Mouse (Mus musculus): ENCODE measurements around the gene Tas2r125.
"Not testable (repeated sequence)": the region's sequence is repeated elsewhere in the genome, so short reads cannot be mapped to it uniquely, and the experiment has no call there.

Tas2r125 gene

GRCm38 (mm10) chr6:132909351-132909750 is at the start of gene Tas2r125:
TSS of gene Tas2r125 (plus strand) at chr6:132909651.
- DNase-seq (ENCODE audit: low spot score), result no peak

GRCm38 (mm10) chr6:132867708-132868107 is 41.7 kb upstream of the Tas2r125 start, which contains the start of gene Tas2r110:
TSS of gene Tas2r110 (plus strand) at chr6:132868008.
- no peak for DNase-seq (ENCODE audit: low spot score)

- DNase-seq (ENCODE audit: low spot score), result no peak
These were observed 16.7 kb upstream of the Tas2r125 start, which contains the start of gene Tas2r113 for GRCm38 (mm10) chr6:132892711-132893110. TSS of gene Tas2r113 (plus strand) at chr6:132893011.

GRCm38 (mm10) chr6:132941376-132941775 is 31.9 kb downstream of the Tas2r125 start:
- not testable (repeated sequence) for DNase-seq (ENCODE audit: low spot score)

GRCm38 (mm10) chr6:132950802-132951201 is 41.4 kb downstream of the Tas2r125 start, which contains the start of gene Tas2r129:
TSS of gene Tas2r129 (plus strand) at chr6:132951102.
- DNase-seq (ENCODE audit: low spot score), result no peak

DNA sequence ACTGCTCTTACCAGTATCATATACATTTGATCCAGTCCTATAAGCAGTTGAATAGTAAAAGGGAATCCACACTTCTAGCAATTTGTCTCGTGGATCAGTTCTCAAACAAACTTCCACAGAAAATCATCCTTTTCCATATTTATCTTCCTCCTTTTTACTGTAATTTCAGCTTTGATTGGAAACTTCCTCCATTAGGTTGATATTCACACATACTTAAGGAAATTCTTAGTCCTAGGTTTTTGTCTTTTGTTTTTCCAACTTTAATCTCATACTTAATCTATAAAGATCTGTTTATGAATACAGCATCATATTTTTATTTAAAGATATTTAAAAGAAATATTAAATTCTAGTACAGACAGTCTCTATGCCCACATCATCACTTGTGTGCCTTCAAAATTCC is 48.4 kb downstream of the Tas2r125 start, which contains the start of gene Tas2r131:
Gene Tas2r131, minus strand, starts transcription at position 101 of the 400 bp plus-strand sequence.
- DNase-seq (ENCODE audit: low spot score), result no peak
